ENCODE assay signal across 16 mouse cellular contexts in genomic region chr10:56809006-56809405, GRCm38 (mm10).
"Had no signal": no experiment of that assay in that cellular context is flagged by ENCODE, and none has a peak within 500 bp of the region (broad histone marks: within the 10 kb centered on the region; RNA-seq: fewer than 3 reads in every experiment).

No protein-coding gene starts in this region.

- DNase-seq: retina, postnatal 1 day; right cerebral cortex, adult 18-20 months; right cerebral cortex, postnatal 14 days; right cerebral cortex, postnatal 25 days; right cerebral cortex, postnatal 4 days; spleen, adult 18-20 months; thymus, adult 18-20 months; thymus, adult 2 months; thymus, postnatal 14 days; thymus, postnatal 25 days; thymus, postnatal 36 days; thymus, postnatal 4 days had no signal

- H3K9ac ChIP-seq: neural tube, embryonic 13.5 days; neural tube, embryonic 15.5 days; stomach, embryonic 15.5 days had no signal

- H3K4me1 ChIP-seq: neural tube, embryonic 13.5 days; neural tube, embryonic 15.5 days; stomach, embryonic 15.5 days had no signal

- H3K27me3 ChIP-seq: neural tube, embryonic 13.5 days; neural tube, embryonic 15.5 days; stomach, embryonic 15.5 days had no signal

- H3K9me3 ChIP-seq: neural tube, embryonic 13.5 days; neural tube, embryonic 15.5 days; stomach, embryonic 15.5 days had no signal

- H3K4me3 ChIP-seq: neural tube, embryonic 13.5 days; neural tube, embryonic 15.5 days; stomach, embryonic 15.5 days had no signal

- H3K27ac ChIP-seq: neural tube, embryonic 13.5 days; neural tube, embryonic 15.5 days; stomach, embryonic 15.5 days; stomach, postnatal 0 days had no signal

- H3K36me3 ChIP-seq: neural tube, embryonic 13.5 days; neural tube, embryonic 15.5 days; stomach, embryonic 15.5 days had no signal

- H3K4me2 ChIP-seq: neural tube, embryonic 13.5 days; neural tube, embryonic 15.5 days; stomach, embryonic 15.5 days had no signal
